ENCODE assay signal across 25 mouse cellular contexts in the genomic region with DNA sequence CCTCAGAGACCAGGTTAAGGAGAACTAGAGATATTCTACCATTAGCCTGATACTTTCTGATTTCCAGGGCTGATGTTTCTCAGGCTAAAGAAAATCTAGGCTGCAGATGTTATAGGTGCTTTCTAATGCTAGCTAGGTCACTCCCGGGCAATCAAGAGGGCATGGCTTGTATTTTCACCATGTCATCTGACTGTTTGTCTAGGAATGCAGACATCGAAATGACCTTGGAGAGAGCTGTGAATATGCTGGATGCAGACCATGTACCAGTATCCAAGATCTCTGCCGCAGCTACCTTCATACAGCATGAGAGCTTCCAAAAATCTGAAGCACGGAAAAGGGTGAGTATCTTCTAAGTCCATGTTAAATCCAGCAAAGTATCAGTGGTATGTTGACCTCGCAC.
"Had no signal": no experiment of that assay in that cellular context is flagged by ENCODE, and none has a peak within 500 bp of the region (broad histone marks: within the 10 kb centered on the region; RNA-seq: fewer than 3 reads in every experiment).

No protein-coding gene starts in this region.

- H3K4me1 ChIP-seq: forebrain, embryonic 15.5 days; hindbrain, embryonic 13.5 days; hindbrain, embryonic 15.5 days; kidney, embryonic 15.5 days; limb, embryonic 13.5 days; limb, embryonic 15.5 days; liver, embryonic 12.5 days had no signal

- H3K4me2 ChIP-seq: forebrain, embryonic 15.5 days; heart, embryonic 13.5 days; hindbrain, embryonic 13.5 days; hindbrain, embryonic 15.5 days; kidney, embryonic 15.5 days; limb, embryonic 13.5 days; limb, embryonic 15.5 days; liver, embryonic 12.5 days had no signal

- ATAC-seq: forebrain, embryonic 15.5 days; forebrain, postnatal 0 days; hindbrain, postnatal 0 days; intestine, embryonic 16.5 days; liver, embryonic 12.5 days had no signal

- H3K36me3 ChIP-seq: forebrain, embryonic 15.5 days; hindbrain, embryonic 13.5 days; hindbrain, embryonic 15.5 days; limb, embryonic 13.5 days; limb, embryonic 15.5 days; liver, embryonic 12.5 days had no signal

- H3K9ac ChIP-seq: forebrain, embryonic 15.5 days; forebrain, postnatal 0 days; heart, embryonic 13.5 days; hindbrain, embryonic 13.5 days; hindbrain, embryonic 15.5 days; kidney, embryonic 15.5 days; limb, embryonic 13.5 days; limb, embryonic 15.5 days; liver, embryonic 12.5 days; liver, embryonic 14.5 days had no signal

- H3K9me3 ChIP-seq: forebrain, embryonic 15.5 days; heart, embryonic 13.5 days; hindbrain, embryonic 13.5 days; hindbrain, embryonic 15.5 days; kidney, embryonic 15.5 days; limb, embryonic 13.5 days; limb, embryonic 15.5 days; liver, embryonic 12.5 days had no signal

- H3K27me3 ChIP-seq: forebrain, embryonic 15.5 days; heart, embryonic 13.5 days; hindbrain, embryonic 13.5 days; hindbrain, embryonic 15.5 days; kidney, embryonic 15.5 days; limb, embryonic 13.5 days; limb, embryonic 15.5 days; liver, embryonic 12.5 days had no signal

- H3K4me3 ChIP-seq: forebrain, embryonic 15.5 days; heart, embryonic 13.5 days; hindbrain, embryonic 13.5 days; hindbrain, embryonic 15.5 days; kidney, embryonic 15.5 days; limb, embryonic 13.5 days; limb, embryonic 15.5 days; liver, embryonic 12.5 days had no signal

- DNase-seq: forebrain, postnatal 0 days; gastrocnemius, postnatal 14 days; gastrocnemius, postnatal 36 days; heart, adult 18-20 months; kidney, adult 11 months; kidney, adult 2 months; kidney, adult 9 months; kidney, postnatal 14 days; kidney, postnatal 36 days; layer of hippocampus, adult 9-11 months; layer of hippocampus, postnatal 36 days; left cerebral cortex, postnatal 4 days; lung, adult 18-20 months had no signal

- H3K27ac ChIP-seq: forebrain, embryonic 15.5 days; hindbrain, embryonic 13.5 days; hindbrain, embryonic 15.5 days; hindbrain, postnatal 0 days; kidney, embryonic 15.5 days; kidney, postnatal 0 days; limb, embryonic 13.5 days; limb, embryonic 15.5 days; liver, embryonic 12.5 days; liver, embryonic 14.5 days had no signal
